Mouse (Mus musculus): ENCODE measurements at regions not wholly inside any gene's neighbourhood (a gene's known extent, or its start where the extent isn't known, plus 50 kb on each side); places are given as distances from the start of the nearest gene placed in this dataset.

DNA sequence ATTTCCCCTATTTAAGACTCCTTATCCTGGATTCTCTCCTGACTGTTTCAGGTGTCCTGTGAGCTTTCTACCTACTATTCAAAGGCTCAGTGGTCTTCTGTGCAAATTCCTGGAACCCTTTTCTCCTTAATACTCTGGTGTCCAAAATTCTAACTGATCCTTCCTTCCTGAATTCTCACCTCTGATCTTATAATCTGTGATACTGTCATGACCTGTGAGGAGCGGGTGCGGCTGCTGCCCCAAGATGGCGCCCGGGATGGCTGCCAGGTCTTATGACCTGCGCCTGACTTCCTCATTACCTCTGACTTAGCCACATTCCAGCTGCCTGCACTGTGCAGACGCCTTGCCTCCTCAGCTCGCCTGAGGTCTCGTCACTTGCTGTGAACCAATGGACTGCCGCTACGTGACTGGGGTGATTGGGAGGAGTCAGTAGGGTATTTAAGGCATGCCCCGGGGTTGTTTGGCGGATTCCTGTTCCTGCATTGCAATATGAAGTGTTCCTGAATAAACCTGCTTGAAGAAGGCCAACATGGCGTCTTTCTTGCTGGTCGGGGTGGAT, 131.2 kb downstream of the Ptbp2 start:
- DNase-seq: no peak

DNA sequence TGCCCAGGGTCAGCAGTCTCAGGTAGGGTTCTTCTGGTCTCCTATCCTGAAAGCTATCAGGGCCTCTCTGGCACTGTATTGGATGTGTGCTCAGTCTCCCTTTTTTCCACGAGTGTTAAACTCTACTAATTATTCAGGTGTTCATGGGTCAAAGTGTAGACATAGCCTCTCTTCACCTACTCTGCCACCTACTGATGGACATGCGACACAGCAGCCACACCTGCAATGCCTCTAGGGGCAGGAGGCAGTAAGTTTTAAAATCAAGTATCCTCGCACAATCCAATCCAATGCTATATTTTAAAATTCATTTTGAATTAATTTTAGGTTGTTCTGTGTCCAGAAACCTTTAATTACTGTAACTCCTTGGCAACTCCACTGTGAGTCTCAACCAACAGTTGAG, 145.6 kb downstream of the Ptbp2 start:
- no peak for DNase-seq

DNA sequence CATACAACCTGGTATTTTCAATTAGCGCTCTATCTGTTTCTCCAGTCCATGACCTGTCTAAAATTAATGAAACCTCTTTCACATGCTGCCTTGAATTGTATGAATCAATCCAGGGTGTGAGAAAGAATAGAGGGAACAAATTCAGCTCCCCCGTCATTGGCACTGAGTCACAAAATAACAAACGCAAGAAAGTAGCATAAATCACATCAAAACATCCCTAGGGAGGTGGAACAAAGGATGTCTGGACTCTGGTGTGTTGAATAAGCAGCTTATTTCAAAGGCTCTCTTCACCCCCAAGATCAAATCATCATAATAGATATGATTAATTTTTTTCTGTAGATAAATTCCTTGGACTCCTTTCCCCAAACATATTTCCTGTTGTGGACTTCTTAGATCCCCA, 148.6 kb downstream of the Ptbp2 start:
- no peak for DNase-seq

- no peak for DNase-seq
Observed at GRCm38 (mm10) chr3:119633516-119633915, 150.8 kb downstream of the Ptbp2 start.

DNA sequence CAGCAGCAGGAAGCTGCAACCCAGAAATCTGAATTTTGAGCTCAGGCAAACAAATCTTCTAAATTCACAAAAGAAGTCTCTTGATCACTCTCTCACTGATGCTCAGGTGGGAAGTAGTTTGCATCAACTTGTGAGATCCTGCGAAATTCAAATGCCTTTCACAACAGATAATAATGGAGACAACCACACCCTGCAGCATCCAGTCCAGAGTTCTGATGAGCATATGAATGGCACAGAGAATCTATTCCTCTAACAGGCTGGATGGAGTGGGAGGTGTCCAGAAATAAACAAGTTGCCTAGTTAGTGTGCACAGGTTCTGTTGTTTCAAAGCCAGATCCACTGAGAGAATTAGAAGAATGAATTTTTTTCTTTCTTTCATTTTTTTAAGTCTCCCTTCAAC, 178.2 kb downstream of the Ptbp2 start:
- no peak for DNase-seq

- DNase-seq: no peak
Observed at GRCm38 (mm10) chr3:119588872-119589416, 195.3 kb downstream of the Ptbp2 start.

GRCm38 (mm10) chr3:119587971-119588370, 196.3 kb downstream of the Ptbp2 start:
- no peak for DNase-seq

- no peak for DNase-seq
Observed at GRCm38 (mm10) chr3:119575516-119575915, 208.8 kb downstream of the Ptbp2 start.

DNA sequence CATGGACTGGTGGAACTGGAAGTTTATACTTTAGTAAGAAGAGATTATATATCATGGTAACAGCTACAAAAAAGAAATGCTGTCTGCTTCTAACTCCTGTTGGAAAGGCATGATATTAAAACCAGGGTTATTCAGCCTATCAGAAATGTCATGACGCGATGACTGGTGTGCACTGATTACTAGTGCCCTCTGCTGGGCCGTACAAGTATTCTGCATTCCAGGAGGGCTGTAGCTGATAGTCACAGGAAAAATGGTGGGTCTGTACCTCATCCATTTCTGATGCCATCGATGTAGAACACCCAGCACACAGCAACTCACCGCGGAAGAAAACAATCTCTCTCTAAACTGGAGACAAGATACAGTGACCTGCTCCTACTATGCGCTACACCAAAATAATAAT, 246.4 kb downstream of the Ptbp2 start:
- no peak for DNase-seq

GRCm38 (mm10) chr3:119524510-119525123, 259.6 kb downstream of the Ptbp2 start:
- no peak for DNase-seq

DNA sequence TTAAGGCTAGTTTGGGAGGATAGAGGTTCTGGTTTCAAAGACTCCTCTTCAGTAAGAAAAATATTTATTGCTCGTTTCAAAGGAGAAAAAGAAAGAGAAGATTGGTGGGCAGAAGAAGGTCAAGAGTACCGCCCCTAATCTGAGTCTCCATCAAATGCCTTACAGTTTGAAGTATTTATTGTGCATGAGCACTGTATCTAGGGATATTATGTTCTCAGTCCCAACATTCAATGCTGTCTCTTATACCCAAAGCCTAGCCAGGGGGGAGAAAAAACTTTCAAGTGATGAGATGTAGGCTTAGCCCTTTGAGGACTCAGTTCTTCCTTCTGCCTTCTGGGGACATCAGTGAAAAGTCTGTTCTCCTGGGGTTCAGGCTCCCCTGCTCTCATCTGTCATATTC, 271.7 kb downstream of the Ptbp2 start:
- DNase-seq: no peak

GRCm38 (mm10) chr3:119509132-119509531, 275.1 kb downstream of the Ptbp2 start:
- DNase-seq: no peak

DNA sequence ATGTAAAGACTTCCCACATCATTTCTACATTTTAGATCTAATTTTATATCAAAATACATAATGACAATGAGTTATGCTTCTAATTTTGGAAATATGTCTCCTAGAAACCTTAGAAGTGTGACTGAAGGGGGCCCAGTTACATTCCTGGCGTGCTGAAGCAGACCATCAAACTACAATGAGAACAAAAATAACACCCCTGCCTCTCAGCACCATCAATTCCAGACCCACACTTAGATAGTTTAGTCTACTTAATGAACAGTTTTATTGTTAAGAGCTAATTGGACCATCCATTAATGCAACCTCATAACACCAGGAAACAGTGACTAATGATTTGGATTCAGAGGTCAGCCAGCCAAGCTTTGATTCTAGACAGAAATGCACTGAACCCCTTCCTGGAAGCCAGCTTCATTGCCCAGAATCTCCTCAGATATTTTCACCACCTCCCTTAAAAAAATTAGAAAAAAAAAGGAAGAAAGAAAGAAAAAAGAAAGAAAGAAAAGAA, 280.7 kb downstream of the Ptbp2 start:
- no peak for DNase-seq

- peak; percentile 57 for DNase-seq
Observed at GRCm38 (mm10) chr3:119498711-119499110, 285.6 kb downstream of the Ptbp2 start.

DNA sequence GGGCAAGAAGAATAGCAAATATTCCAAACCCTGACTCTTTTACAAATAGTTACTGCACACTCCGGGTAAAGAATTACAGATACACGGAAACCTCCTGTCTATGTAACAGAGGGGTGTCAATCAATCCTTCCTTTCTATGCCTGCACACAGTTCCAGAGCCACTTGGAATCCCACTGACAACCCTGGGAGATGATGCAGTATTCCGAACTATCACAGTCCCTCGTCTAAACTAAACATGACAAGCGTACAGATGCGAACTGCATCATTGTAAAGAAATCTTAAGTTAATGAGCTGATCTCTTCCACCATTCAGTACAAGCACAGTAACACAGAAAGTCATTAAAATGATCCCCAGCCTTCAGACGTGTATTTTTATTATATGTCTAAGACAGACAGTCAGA, 286.4 kb downstream of the Ptbp2 start:
- DNase-seq: no peak

DNA sequence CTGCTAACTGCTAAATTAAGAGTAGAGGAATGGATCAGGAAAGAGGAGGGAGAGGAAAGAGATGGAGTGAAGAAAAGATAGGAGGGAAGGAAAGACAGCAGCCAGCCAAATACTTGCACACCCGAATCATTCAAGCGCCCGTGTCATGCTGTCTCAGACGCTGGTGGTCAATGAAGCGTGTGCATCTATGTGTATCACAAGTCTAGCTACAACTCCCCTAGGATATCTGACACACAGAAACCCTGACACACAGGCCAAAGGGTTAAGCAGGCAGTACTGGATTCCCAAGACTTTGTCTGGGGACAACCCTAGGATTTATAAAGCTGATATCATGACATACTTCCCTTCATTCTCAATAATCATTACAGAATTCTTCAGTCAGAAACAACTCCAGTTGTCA, 289.7 kb downstream of the Ptbp2 start:
- DNase-seq: no peak

- no peak for DNase-seq
Observed at GRCm38 (mm10) chr3:119492627-119493026, 291.6 kb downstream of the Ptbp2 start.

DNA sequence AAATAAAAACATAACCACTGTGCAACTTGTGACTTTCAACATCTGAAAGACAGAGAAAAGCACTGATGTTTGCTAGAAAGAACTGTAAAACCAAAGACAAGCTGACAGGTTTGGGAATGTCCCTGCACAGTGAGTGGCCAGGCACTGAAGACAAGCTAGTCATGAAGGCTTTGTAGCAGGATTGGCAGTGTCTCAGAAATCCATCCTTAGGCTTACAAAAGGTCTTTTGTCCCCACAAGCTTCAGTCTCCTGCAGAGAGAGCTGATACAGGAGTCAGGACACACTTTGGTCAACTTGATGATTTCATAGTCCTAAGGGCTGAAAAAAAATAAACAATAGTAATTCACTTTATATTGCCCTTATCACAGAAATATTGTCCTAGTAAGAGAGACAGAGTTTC, 294.9 kb downstream of the Ptbp2 start:
- DNase-seq: no peak
